Comparison of ENCODE assay signal across 9 mouse cellular contexts in genomic region chr5:124006891-124007491, GRCm38 (mm10). TPM values are rescaled to one million over a fixed set of nuclear protein-coding genes. Genes with fewer than 3 reads are reported as not detected.
DNase-seq lines count a peak whose midpoint lies in the region; ATAC-seq and TF ChIP-seq lines count a peak whose summit lies in the region.
"Had no signal": no experiment of that assay in that cellular context is flagged by ENCODE, and none has a peak within 500 bp of the region (broad histone marks: within the 10 kb centered on the region; RNA-seq: fewer than 3 reads in every experiment).

No protein-coding gene starts in this region.

- no peak overlapping the region for H3K9ac ChIP-seq in midbrain, embryonic 14.5 days (replicated peaks; ENCODE audit: low read length)
- H3K9ac ChIP-seq: liver, embryonic 14.5 days had no signal

- no peaks in the 10 kb centered on the region for H3K27me3 ChIP-seq in midbrain, embryonic 14.5 days (ENCODE audit: control insufficient read depth, insufficient read depth, low read length)

- peak overlapping the region; percentile 55; the same call in 1 of the 2 replicates for H3K27ac ChIP-seq in layer of hippocampus, adult 2 months
- H3K27ac ChIP-seq in midbrain, embryonic 14.5 days (replicated peaks; ENCODE audit: low read depth, low read length) = no peak overlapping the region
- H3K27ac ChIP-seq: liver, embryonic 14.5 days had no signal

- no peak overlapping the region for H3K4me2 ChIP-seq in midbrain, embryonic 14.5 days (ENCODE audit: low read length)

- no peak for TF ChIP-seq CTCF in layer of hippocampus, adult 2 months (conservative IDR thresholded peaks at IDR 0.05)

- WGBS in midbrain, embryonic 14.5 days = 89% methylated on average over 17 of the region's 17 CpGs

- no peak for ATAC-seq in midbrain, embryonic 14.5 days (ENCODE audit: low FRiP score, low TSS enrichment)
- ATAC-seq in erythroblast, adult 5-6 weeks (replicated peaks; ENCODE audit: low FRiP score, poor library complexity, severe bottlenecking) = no peak

- H3K4me3 ChIP-seq in layer of hippocampus, adult 2 months = no peak overlapping the region
- H3K4me3 ChIP-seq in midbrain, embryonic 14.5 days (replicated peaks; ENCODE audit: low read depth, low read length) = no peak overlapping the region

- no peak for DNase-seq in layer of hippocampus, adult 2 months (ENCODE audit: low spot score in 2 of 2)
- DNase-seq in layer of hippocampus, postnatal 25 days (ENCODE audit: extremely low spot score in 1 of 2, low spot score in 1 of 2) = no peak
- peak; percentile 74 to 86 for DNase-seq in adrenal gland, adult 18-20 months (ENCODE audit: low spot score in 2 of 2)
- peak; percentile 93 to 95 for DNase-seq in cerebellum, postnatal 25 days
- peak; percentile 63 to 76 for DNase-seq in kidney, postnatal 4 days
- no peak for DNase-seq in midbrain, embryonic 14.5 days
- no peak for DNase-seq in left cerebral cortex, postnatal 14 days (ENCODE audit: low spot score in 2 of 2)

- intact Hi-C loops in left cerebral cortex, postnatal 14 days (cut with DNase I) = no loop called here

- no peaks in the 10 kb centered on the region for H3K9me3 ChIP-seq in midbrain, embryonic 14.5 days (ENCODE audit: control insufficient read depth, low read length)

- H3K4me1 ChIP-seq in midbrain, embryonic 14.5 days (ENCODE audit: control insufficient read depth, insufficient read depth, low read length) = peaks cover 20% of the 10 kb centered on the region

- peaks cover 70% of the 10 kb centered on the region for H3K36me3 ChIP-seq in midbrain, embryonic 14.5 days (ENCODE audit: control insufficient read depth, insufficient read depth, low read length)

RNA-seq across cellular contexts. Expression of gene Vps37b, which starts 25.1 kb away (rescaled TPM):
- total RNA-seq in layer of hippocampus, adult 2 months (2021) = 10 to 100 TPM; 36.8 to 42.2 TPM
- total RNA-seq in layer of hippocampus, postnatal 25 days (2021) = 10 to 100 TPM; 41.2 to 47.2 TPM
- 100 to 1,000 TPM in 1 of 2 experiments, 10 to 100 TPM in 1; 97.2 to 127 TPM for total RNA-seq in adrenal gland, adult 18-20 months (2021)
- polyA plus RNA-seq in midbrain, embryonic 14.5 days (2014; fragmentation: Nextera tagmentation; extraction: Ambion mirVana) = 58.0 and 72.4 TPM in 2 replicates
- total RNA-seq in erythroblast, adult 5-6 weeks (2015; ENCODE audit: low replicate concordance) = 14.4 and 27.9 TPM in 2 replicates
- total RNA-seq in erythroblast, adult 5-6 weeks (2017; ENCODE audit: low replicate concordance) = 6.8 and 7.9 TPM in 2 replicates
- total RNA-seq in left cerebral cortex, postnatal 14 days (2021) = 10 to 100 TPM; 51.4 to 58.3 TPM

RNA-seq across cellular contexts. Expression of gene Hip1r, which starts 33.6 kb away (rescaled TPM):
- 10 to 100 TPM; 42.8 to 43.8 TPM for total RNA-seq in layer of hippocampus, adult 2 months (2021)
- total RNA-seq in layer of hippocampus, postnatal 25 days (2021) = 10 to 100 TPM; 48.8 to 51.3 TPM
- 10 to 100 TPM; 20.1 to 28.4 TPM for total RNA-seq in adrenal gland, adult 18-20 months (2021)
- 22.5 and 24.7 TPM in 2 replicates for polyA plus RNA-seq in midbrain, embryonic 14.5 days (2014; fragmentation: Nextera tagmentation; extraction: Ambion mirVana)
- total RNA-seq in erythroblast, adult 5-6 weeks (2015; ENCODE audit: low replicate concordance) = 1.9 and 5.2 TPM in 2 replicates
- 4.9 and 10.3 TPM in 2 replicates for total RNA-seq in erythroblast, adult 5-6 weeks (2017; ENCODE audit: low replicate concordance)
- total RNA-seq in left cerebral cortex, postnatal 14 days (2021) = 10 to 100 TPM; 82.6 to 85.0 TPM

Comparison
In these comparisons a context has a peak if more than half of its experiments do, and no peak if none do; other contexts are left out.
1. DNase-seq: peak in adrenal gland, adult 18-20 months (2 of 2), cerebellum, postnatal 25 days (2 of 2) and kidney, postnatal 4 days (2 of 2); none in layer of hippocampus, adult 2 months (0 of 2), layer of hippocampus, postnatal 25 days (0 of 2), midbrain, embryonic 14.5 days (single experiment) and left cerebral cortex, postnatal 14 days (0 of 2).